Mouse (Mus musculus): ENCODE measurements around the gene Abhd12b.
"Not testable (repeated sequence)": the region's sequence is repeated elsewhere in the genome, so short reads cannot be mapped to it uniquely, and the experiment has no call there.

The Abhd12b gene

GRCm38 (mm10) chr12:70131042-70131675 lies 22.8 kb upstream of the Abhd12b start:
- peaks cover 11% of the 10 kb centered on the region for H3K4me1 ChIP-seq (replicated peaks; ENCODE audit: low read depth, low read length)
- no peak for TF ChIP-seq NANOG (IDR thresholded peaks at IDR 0.05; ENCODE audit: borderline replicate concordance, low read length)
- no peak for TF ChIP-seq POU5F1 (IDR thresholded peaks at IDR 0.05; ENCODE audit: borderline replicate concordance, low read length)
- TF ChIP-seq CTCF (conservative IDR thresholded peaks at IDR 0.05; ENCODE audit: low read length): no peak
- no peaks in the 10 kb centered on the region for H3K36me3 ChIP-seq (ENCODE audit: insufficient read depth, low read length)
- no peaks in the 10 kb centered on the region for H3K27me3 ChIP-seq (ENCODE audit: insufficient read depth, low read length)
- no peaks in the 10 kb centered on the region for H3K9me3 ChIP-seq (ENCODE audit: low read length)
- H3K4me3 ChIP-seq (replicated peaks; ENCODE audit: low read length): no peak overlapping the region

- Histone ChIP-seq H3K4me3 (replicated peaks; ENCODE audit: low read length) (no peak overlapping the region), H3K4me1 (replicated peaks; ENCODE audit: low read depth, low read length) (peaks cover 11% of the 10 kb centered on the region), H3K27me3 (ENCODE audit: insufficient read depth, low read length) (0 out of 2 replicates have a peak, but pooled peaks cover 3% of the 10 kb centered on the region), H3K36me3 (ENCODE audit: insufficient read depth, low read length) (no peaks in the 10 kb centered on the region), H3K9me3 (ENCODE audit: low read length) (no peaks in the 10 kb centered on the region)
- no peak for TF ChIP-seq CTCF (conservative IDR thresholded peaks at IDR 0.05; ENCODE audit: low read length)
- no peak for TF ChIP-seq POU5F1 (IDR thresholded peaks at IDR 0.05; ENCODE audit: borderline replicate concordance, low read length)
- TF ChIP-seq NANOG (IDR thresholded peaks at IDR 0.05; ENCODE audit: borderline replicate concordance, low read length): no peak
Measured at GRCm38 (mm10) chr12:70134627-70135235, 19.2 kb upstream of the Abhd12b start.

- Histone ChIP-seq H3K36me3 (ENCODE audit: insufficient read depth, low read length) (no peaks in the 10 kb centered on the region), H3K4me1 (replicated peaks; ENCODE audit: low read depth, low read length) (peaks cover 5% of the 10 kb centered on the region), H3K4me3 (replicated peaks; ENCODE audit: low read length) (no peak overlapping the region), H3K27me3 (ENCODE audit: insufficient read depth, low read length) (0 out of 2 replicates have a peak, but pooled peaks cover 3% of the 10 kb centered on the region), H3K9me3 (ENCODE audit: low read length) (no peaks in the 10 kb centered on the region)
- no peak for TF ChIP-seq NANOG (IDR thresholded peaks at IDR 0.05; ENCODE audit: borderline replicate concordance, low read length)
- no peak for TF ChIP-seq CTCF (conservative IDR thresholded peaks at IDR 0.05; ENCODE audit: low read length)
- no peak for TF ChIP-seq POU5F1 (IDR thresholded peaks at IDR 0.05; ENCODE audit: borderline replicate concordance, low read length)
Measured at GRCm38 (mm10) chr12:70136185-70136756, 17.7 kb upstream of the Abhd12b start.

GRCm38 (mm10) chr12:70137095-70137494 lies 16.8 kb upstream of the Abhd12b start:
- Histone ChIP-seq H3K9me3 (ENCODE audit: low read length) (no peaks in the 10 kb centered on the region), H3K36me3 (ENCODE audit: insufficient read depth, low read length) (no peaks in the 10 kb centered on the region), H3K4me3 (replicated peaks; ENCODE audit: low read length) (no peak overlapping the region), H3K4me1 (replicated peaks; ENCODE audit: low read depth, low read length) (peaks cover 5% of the 10 kb centered on the region), H3K27me3 (ENCODE audit: insufficient read depth, low read length) (0 out of 2 replicates have a peak, but pooled peaks cover 3% of the 10 kb centered on the region)
- TF ChIP-seq NANOG (IDR thresholded peaks at IDR 0.05; ENCODE audit: borderline replicate concordance, low read length): no peak
- no peak for TF ChIP-seq CTCF (conservative IDR thresholded peaks at IDR 0.05; ENCODE audit: low read length)
- no peak for TF ChIP-seq POU5F1 (IDR thresholded peaks at IDR 0.05; ENCODE audit: borderline replicate concordance, low read length)

- H3K9me3 ChIP-seq (ENCODE audit: low read length): no peaks in the 10 kb centered on the region
- TF ChIP-seq NANOG (IDR thresholded peaks at IDR 0.05; ENCODE audit: borderline replicate concordance, low read length) (no peak), POU5F1 (IDR thresholded peaks at IDR 0.05; ENCODE audit: borderline replicate concordance, low read length) (no peak), CTCF (conservative IDR thresholded peaks at IDR 0.05; ENCODE audit: low read length) (no peak)
- no peaks in the 10 kb centered on the region for H3K36me3 ChIP-seq (ENCODE audit: insufficient read depth, low read length)
- 0 out of 2 replicates have a peak, but pooled peaks cover 3% of the 10 kb centered on the region for H3K27me3 ChIP-seq (ENCODE audit: insufficient read depth, low read length)
- H3K4me3 ChIP-seq (replicated peaks; ENCODE audit: low read length): no peak overlapping the region
- peaks cover 5% of the 10 kb centered on the region for H3K4me1 ChIP-seq (replicated peaks; ENCODE audit: low read depth, low read length)
Measured at GRCm38 (mm10) chr12:70137626-70138025, 16.3 kb upstream of the Abhd12b start.

GRCm38 (mm10) chr12:70139871-70140270 lies 14.1 kb upstream of the Abhd12b start:
- Histone ChIP-seq H3K9me3 (ENCODE audit: low read length) (no peaks in the 10 kb centered on the region), H3K36me3 (ENCODE audit: insufficient read depth, low read length) (no peaks in the 10 kb centered on the region), H3K4me3 (replicated peaks; ENCODE audit: low read length) (no peak overlapping the region), H3K4me1 (replicated peaks; ENCODE audit: low read depth, low read length) (peaks cover 4% of the 10 kb centered on the region; the same call in 1 of the 2 replicates), H3K27me3 (ENCODE audit: insufficient read depth, low read length) (0 out of 2 replicates have a peak, but pooled peaks cover 3% of the 10 kb centered on the region)
- no peak for TF ChIP-seq POU5F1 (IDR thresholded peaks at IDR 0.05; ENCODE audit: borderline replicate concordance, low read length)

GRCm38 (mm10) chr12:70140542-70140941 lies 13.4 kb upstream of the Abhd12b start:
- TF ChIP-seq CTCF (conservative IDR thresholded peaks at IDR 0.05; ENCODE audit: low read length) (no peak), POU5F1 (IDR thresholded peaks at IDR 0.05; ENCODE audit: borderline replicate concordance, low read length) (no peak), NANOG (IDR thresholded peaks at IDR 0.05; ENCODE audit: borderline replicate concordance, low read length) (no peak)
- H3K27me3 ChIP-seq (ENCODE audit: insufficient read depth, low read length): 0 out of 2 replicates have a peak, but pooled peaks cover 3% of the 10 kb centered on the region
- no peaks in the 10 kb centered on the region for H3K9me3 ChIP-seq (ENCODE audit: low read length)
- no peak overlapping the region for H3K4me3 ChIP-seq (replicated peaks; ENCODE audit: low read length)
- peaks cover 4% of the 10 kb centered on the region; the same call in 1 of the 2 replicates for H3K4me1 ChIP-seq (replicated peaks; ENCODE audit: low read depth, low read length)
- no peaks in the 10 kb centered on the region for H3K36me3 ChIP-seq (ENCODE audit: insufficient read depth, low read length)

GRCm38 (mm10) chr12:70140993-70141576 lies 12.9 kb upstream of the Abhd12b start:
- no peaks in the 10 kb centered on the region for H3K9me3 ChIP-seq (ENCODE audit: low read length)
- peaks cover 3% of the 10 kb centered on the region; the same call in 1 of the 2 replicates for H3K27me3 ChIP-seq (ENCODE audit: insufficient read depth, low read length)
- TF ChIP-seq NANOG (IDR thresholded peaks at IDR 0.05; ENCODE audit: borderline replicate concordance, low read length) (no peak), CTCF (conservative IDR thresholded peaks at IDR 0.05; ENCODE audit: low read length) (no peak; the same call in 1 of the 2 replicates), POU5F1 (IDR thresholded peaks at IDR 0.05; ENCODE audit: borderline replicate concordance, low read length) (no peak)
- H3K36me3 ChIP-seq (ENCODE audit: insufficient read depth, low read length): no peaks in the 10 kb centered on the region
- H3K4me3 ChIP-seq (replicated peaks; ENCODE audit: low read length): no peak overlapping the region
- peaks cover 4% of the 10 kb centered on the region; the same call in 1 of the 2 replicates for H3K4me1 ChIP-seq (replicated peaks; ENCODE audit: low read depth, low read length)

- not testable (repeated sequence) for H3K27me3 ChIP-seq (ENCODE audit: insufficient read depth, low read length); H3K9me3 ChIP-seq (ENCODE audit: low read length); H3K4me3 ChIP-seq (replicated peaks; ENCODE audit: low read length); H3K36me3 ChIP-seq (ENCODE audit: insufficient read depth, low read length)
- H3K4me1 ChIP-seq (replicated peaks; ENCODE audit: low read depth, low read length): peaks cover 23% of the 10 kb centered on the region
Measured at GRCm38 (mm10) chr12:70144106-70144587, 9.8 kb upstream of the Abhd12b start.
